Mouse (Mus musculus) liver, adult 2 months (tissue): ENCODE results near the gene Gm20388. TPM values are rescaled to one million over a fixed set of nuclear protein-coding genes. Genes with fewer than 3 reads are reported as not detected.
A peak's percentile ranks its signal among the peaks of the same experiment; 100 is the strongest.

Experiments used
- DNase-seq: peaks from one replicate; pipeline ENCODE4 v3.0.0-alpha.2; 2011; ENCODE audit warnings: low read depth, low spot score; ENCODE audit errors: extremely low read depth
- H3K27ac ChIP-seq: fragments of 200-500 bp; replicated peaks from 2 replicates; pipeline ENCODE4 v1.5.1; 2012; ENCODE audit warnings: low read depth, mild to moderate bottlenecking, control low read depth, inconsistent platforms, low read length; ENCODE audit not compliant: insufficient read depth
- H3K27me3 ChIP-seq: fragments of 200-500 bp; 2 replicates; pipeline ENCODE4 v1.6.1; 2012; ENCODE audit warnings: mild to moderate bottlenecking, moderate library complexity, low read length, inconsistent platforms; ENCODE audit not compliant: control insufficient read depth, insufficient read depth
- H3K36me3 ChIP-seq: fragments of 200-500 bp; 2 replicates; pipeline ENCODE4 v1.6.1; 2012; ENCODE audit warnings: low read length, inconsistent platforms; ENCODE audit not compliant: control insufficient read depth, insufficient read depth
- H3K4me1 ChIP-seq: fragments of 200-500 bp; 2 replicates; pipeline ENCODE4 v1.6.1; 2011; ENCODE audit warnings: low read length; ENCODE audit not compliant: control insufficient read depth, insufficient read depth
- H3K4me3 ChIP-seq: fragments of 200-500 bp; 2 replicates; pipeline ENCODE4 v1.5.1; 2011; ENCODE audit warnings: low read depth, mild to moderate bottlenecking, control low read depth, low read length, moderate library complexity; ENCODE audit not compliant: insufficient read depth
- H3K79me2 ChIP-seq: fragments of 200-500 bp; 2 replicates; pipeline ENCODE4 v1.6.1; 2012; ENCODE audit warnings: inconsistent platforms, mild to moderate bottlenecking, low read length, moderate library complexity; ENCODE audit not compliant: control insufficient read depth, insufficient read depth
- H3K9ac ChIP-seq: fragments of 200-500 bp; 2 replicates; pipeline ENCODE4 v1.6.1; 2012; ENCODE audit warnings: low read depth, mild to moderate bottlenecking, control low read depth, inconsistent platforms, low read length
- CTCF ChIP-seq: fragments of 200-500 bp; IDR thresholded peaks from 2 replicates; pipeline ENCODE4 v1.5.1; 2011; ENCODE audit warnings: low read depth, low read length, control low read depth
- POLR2A ChIP-seq: fragments of 200-500 bp; IDR thresholded peaks from 2 replicates; pipeline ENCODE4 v1.6.1; 2011; ENCODE audit warnings: low read length, control low read depth; ENCODE audit not compliant: insufficient read depth; ENCODE audit errors: extremely low read depth
- whole genome bisulfite sequencing: fragments of 180-500 bp; shearing (Covaris S2); methylation state at CpG from one replicate; pipeline ENCODE4 v1.1.7; 2018; 5-methylcytosine and 5-hydroxymethylcytosine counted together
- polyA plus RNA-seq: library from polyadenylated mRNA; depleted of rRNA; stranded (reverse); fragments of >200 nt; gene quantifications from 2 replicates; pipeline ENCODE4 v1.2.3, GENCODE M21; 2012
- total RNA-seq: library from RNA; depleted of rRNA; stranded (reverse); fragments of >200 nt; gene quantifications from 2 replicates; pipeline ENCODE4 v1.2.3, GENCODE M21; 2014

The Gm20388 gene
- total and polyA plus RNA-seq, 2 experiments = 6.4 to 19.9 TPM

DNA sequence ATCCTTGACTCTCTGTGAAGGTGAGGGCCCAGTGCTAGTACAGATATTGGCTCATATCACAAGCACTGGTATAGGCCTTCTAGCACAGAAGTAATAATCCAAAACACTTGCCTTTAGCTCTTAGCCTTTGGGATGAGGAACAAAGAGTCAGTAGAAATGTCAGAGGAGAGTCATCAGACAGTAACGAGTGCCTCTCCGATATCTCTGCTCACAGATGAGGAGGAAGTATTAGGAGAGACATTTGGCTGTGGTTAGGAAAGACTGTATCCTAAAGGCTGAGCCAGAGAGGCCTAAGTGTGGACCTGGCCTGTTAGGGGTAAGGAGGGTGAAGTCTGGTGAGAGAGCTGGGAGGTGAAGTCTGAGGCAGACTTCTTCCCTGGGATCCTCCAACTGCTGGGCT is 3531.1 kb downstream of the Gm20388 start:
- Histone ChIP-seq H3K9ac (no peak overlapping the region), H3K79me2 (peaks cover 3% of the 10 kb centered on the region; the same call in 1 of the 2 replicates), H3K4me1 (peaks cover 7% of the 10 kb centered on the region), H3K36me3 (no peaks in the 10 kb centered on the region), H3K27me3 (no peaks in the 10 kb centered on the region), H3K4me3 (no peak overlapping the region), H3K27ac (no peak overlapping the region)
- DNase-seq = no peak
- TF ChIP-seq POLR2A = no peak
- WGBS = 93% methylated on average over 2 of the region's 2 CpGs

- peaks cover 3% of the 10 kb centered on the region; the same call in 1 of the 2 replicates for H3K79me2 ChIP-seq
- no peaks in the 10 kb centered on the region for H3K36me3 ChIP-seq
- TF ChIP-seq CTCF (no peak), POLR2A (no peak)
- no peak overlapping the region for H3K4me3 ChIP-seq
- peak overlapping the region; percentile 24; the same call in 1 of the 2 replicates for H3K27ac ChIP-seq
- WGBS = 81% methylated on average over 5 of the region's 5 CpGs
- no peaks in the 10 kb centered on the region for H3K27me3 ChIP-seq
- H3K9ac ChIP-seq = no peak overlapping the region
- peaks cover 7% of the 10 kb centered on the region for H3K4me1 ChIP-seq
- DNase-seq = no peak
Observed at GRCm38 (mm10) chr8:123442351-123442750, 3531.7 kb downstream of the Gm20388 start.

GRCm38 (mm10) chr8:123442871-123443575 is 3532.4 kb downstream of the Gm20388 start:
- Histone ChIP-seq H3K4me3 (peak overlapping the region; percentile 96), H3K9ac (peak overlapping the region; percentile 95), H3K27ac (peak overlapping the region; percentile 94), H3K79me2 (peaks cover 3% of the 10 kb centered on the region; the same call in 1 of the 2 replicates), H3K4me1 (peaks cover 7% of the 10 kb centered on the region), H3K36me3 (no peaks in the 10 kb centered on the region), H3K27me3 (no peaks in the 10 kb centered on the region)
- TF ChIP-seq CTCF = peak; percentile 87
- no peak for TF ChIP-seq POLR2A
- WGBS = under 1% methylated on average over 41 of the region's 41 CpGs
- DNase-seq = peak; percentile 85

DNA sequence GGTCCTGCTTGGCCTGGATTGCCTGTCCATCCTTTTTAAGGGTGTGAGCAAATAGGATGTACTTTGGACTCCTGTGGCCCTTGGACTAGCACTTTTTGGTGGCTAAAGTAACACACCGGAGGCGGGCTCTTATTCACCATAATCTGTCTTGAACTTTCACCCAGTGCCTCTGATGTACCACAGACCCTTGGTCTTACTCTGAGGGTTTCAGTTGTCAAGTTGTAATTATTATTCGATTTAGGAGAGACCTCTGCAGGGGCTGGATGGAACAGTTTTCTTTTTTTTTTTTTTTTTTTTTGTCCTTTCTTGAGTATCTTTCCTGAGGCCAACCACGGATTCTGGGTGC is 3532.9 kb downstream of the Gm20388 start:
- H3K79me2 ChIP-seq = peaks cover 3% of the 10 kb centered on the region; the same call in 1 of the 2 replicates
- peaks cover 7% of the 10 kb centered on the region for H3K4me1 ChIP-seq
- 11% methylated on average over 4 of the region's 4 CpGs for WGBS
- H3K9ac ChIP-seq = peak overlapping the region; percentile 95
- H3K27me3 ChIP-seq = no peaks in the 10 kb centered on the region
- no peak for TF ChIP-seq CTCF
- no peak for TF ChIP-seq POLR2A
- H3K4me3 ChIP-seq = peak overlapping the region; percentile 96
- no peaks in the 10 kb centered on the region for H3K36me3 ChIP-seq
- DNase-seq = peak; percentile 83
- H3K27ac ChIP-seq = peak overlapping the region; percentile 94

DNA sequence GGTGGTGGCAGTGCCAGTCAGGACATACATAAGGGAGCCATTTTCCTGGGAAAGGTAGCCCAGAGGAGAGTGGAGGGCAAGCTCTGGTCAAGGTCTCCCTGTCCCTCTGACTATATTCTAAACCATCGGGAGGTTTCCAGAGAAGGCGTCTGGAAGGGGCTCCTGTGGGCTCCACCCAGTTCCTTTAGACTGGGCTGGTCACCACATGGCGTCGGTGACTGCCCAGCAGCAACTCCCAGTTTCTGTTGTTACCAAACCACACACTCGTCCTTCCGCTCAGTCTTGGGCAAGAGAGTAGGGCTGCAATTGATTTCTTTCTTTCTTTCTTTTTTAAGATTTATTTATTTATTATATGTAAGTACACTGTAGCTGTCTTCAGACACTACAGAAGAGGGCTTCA is 3533.5 kb downstream of the Gm20388 start:
- TF ChIP-seq POLR2A (no peak), CTCF (no peak)
- Histone ChIP-seq H3K9ac (peak overlapping the region; percentile 25; the same call in 1 of the 2 replicates), H3K27ac (peak overlapping the region; percentile 72; the same call in 1 of the 2 replicates), H3K27me3 (no peaks in the 10 kb centered on the region), H3K79me2 (peaks cover 3% of the 10 kb centered on the region; the same call in 1 of the 2 replicates), H3K36me3 (no peaks in the 10 kb centered on the region), H3K4me3 (no peak overlapping the region), H3K4me1 (peaks cover 7% of the 10 kb centered on the region)
- DNase-seq = no peak
- 77% methylated on average over 6 of the region's 6 CpGs for WGBS

DNA sequence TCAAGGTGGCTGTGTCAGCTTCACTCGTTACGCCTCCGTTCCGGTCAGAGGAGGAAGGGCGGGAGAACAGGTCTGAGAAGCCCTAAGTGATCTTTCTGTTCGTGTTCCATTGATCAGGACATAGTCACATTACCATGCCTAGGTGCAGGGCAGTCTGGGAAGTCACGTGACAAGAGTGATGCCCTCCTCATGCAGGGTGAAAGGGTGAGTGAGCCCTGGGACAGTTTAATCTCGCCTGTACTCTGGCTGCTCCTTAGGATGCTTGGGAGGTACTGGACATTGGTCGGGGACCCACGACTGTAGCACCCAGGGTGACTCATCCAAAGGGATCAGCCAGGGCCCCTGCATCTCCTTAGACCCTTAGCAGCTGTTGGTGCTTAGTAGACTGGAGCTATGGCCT is 3535.3 kb downstream of the Gm20388 start:
- no peak overlapping the region for H3K4me3 ChIP-seq
- DNase-seq = no peak
- no peaks in the 10 kb centered on the region for H3K27me3 ChIP-seq
- peaks cover 7% of the 10 kb centered on the region for H3K4me1 ChIP-seq
- peaks cover 3% of the 10 kb centered on the region; the same call in 1 of the 2 replicates for H3K79me2 ChIP-seq
- WGBS = 89% methylated on average over 10 of the region's 10 CpGs
- H3K27ac ChIP-seq = no peak overlapping the region
- TF ChIP-seq CTCF = no peak
- no peak for TF ChIP-seq POLR2A
- H3K9ac ChIP-seq = no peak overlapping the region
- H3K36me3 ChIP-seq = no peaks in the 10 kb centered on the region; the same call in 1 of the 2 replicates
